Mouse (Mus musculus): ENCODE measurements around the gene Pcna. TPM values are rescaled to one million over a fixed set of nuclear protein-coding genes. Genes with fewer than 3 reads are reported as not detected.

Gene Pcna
- 100 to 1,000 TPM; 191 to 210 TPM for polyA plus RNA-seq (2017; shearing (Covaris generic))

DNA sequence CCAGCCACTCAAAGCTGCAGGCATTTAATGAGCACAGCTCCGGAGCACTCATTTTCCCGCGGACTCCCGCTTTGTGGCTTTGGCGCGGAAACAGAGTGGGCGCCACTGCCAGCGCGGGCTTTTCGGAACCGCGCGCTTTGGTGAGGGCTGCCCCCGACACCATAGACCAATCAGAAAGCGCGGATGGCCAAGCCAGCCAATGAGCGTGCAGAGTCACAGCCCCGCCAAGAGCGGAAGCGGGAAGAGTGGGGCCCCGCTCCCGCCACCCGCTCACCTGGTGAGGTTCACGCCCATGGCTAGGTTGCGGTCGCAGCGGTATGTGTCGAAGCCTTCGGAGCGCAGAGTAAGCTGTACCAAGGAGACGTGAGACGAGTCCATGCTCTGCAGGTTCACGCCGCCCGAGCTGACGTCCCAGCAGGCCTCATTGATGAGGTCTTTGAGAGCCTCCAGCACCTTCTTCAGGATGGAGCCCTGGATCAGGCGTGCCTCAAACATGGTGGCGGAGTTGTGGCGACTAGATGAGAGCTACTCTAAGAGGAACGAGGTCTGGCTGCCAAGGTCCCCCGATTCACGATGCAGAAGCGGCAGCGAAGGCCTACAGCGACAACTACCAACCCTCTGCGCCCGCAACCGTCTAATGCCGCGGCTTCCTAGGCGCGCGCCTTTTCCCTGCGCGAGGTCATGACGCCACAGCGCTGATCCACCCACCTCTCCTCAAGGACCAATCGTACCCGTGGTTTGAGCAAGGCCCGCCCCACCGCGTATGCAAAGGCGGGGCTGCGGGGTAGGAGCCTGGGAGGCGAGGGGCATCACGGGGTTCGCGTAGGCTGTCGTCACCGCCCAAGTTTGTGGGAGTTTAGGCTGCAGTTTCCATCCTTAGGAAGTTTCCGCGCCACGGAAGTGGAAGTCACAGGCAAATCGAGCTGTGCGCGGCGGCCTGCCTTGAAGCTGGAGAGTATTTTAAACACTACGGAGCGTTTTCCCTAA lies at the start of gene Pcna:
Pcna (minus strand) TSS at position 773 of the 987 bp plus-strand sequence.

GRCm38 (mm10) chr2:132262879-132263398 lies 9.8 kb upstream of the Pcna start, which contains the start of gene Cds2:
Cds2 (plus strand) TSS chr2:132263148.

GRCm38 (mm10) chr2:132247539-132248313 lies 5.4 kb downstream of the Pcna start, which contains the start of gene Tmem230:
Tmem230 (minus strand) TSS chr2:132247807.

Other genes starting within 250 kb of the Pcna start
- 10 to 100 TPM; 61.4 to 77.7 TPM for gene Rassf2, start 223.1 kb downstream of the Pcna start, polyA plus RNA-seq (2017; shearing (Covaris generic))
- 10 to 100 TPM; 28.6 to 42.6 TPM for gene Slc23a2, start 108.2 kb downstream of the Pcna start, polyA plus RNA-seq (2017; shearing (Covaris generic))
- gene Tmem230, start 5.5 kb downstream of the Pcna start, polyA plus RNA-seq (2017; shearing (Covaris generic)), result 10 to 100 TPM; 46.0 to 49.2 TPM
- gene Cds2, start 9.8 kb upstream of the Pcna start, polyA plus RNA-seq (2017; shearing (Covaris generic)), result 10 to 100 TPM; 35.7 to 73.1 TPM
- under 1 TPM in 1 of 2 experiments, not detected in 1; 0.49 TPM for gene Prokr2, start 132.1 kb upstream of the Pcna start, polyA plus RNA-seq (2017; shearing (Covaris generic))